Mouse (Mus musculus): ENCODE data around the gene Chrm5. TPM values are rescaled to one million over a fixed set of nuclear protein-coding genes. Genes with fewer than 3 reads are reported as not detected.

Chrm5 gene
- total and polyA plus RNA-seq, 2 experiments, result not detected

- WGBS, result 67% methylated on average over 5 of the region's 5 CpGs
- Histone ChIP-seq H3K4me1 (ENCODE audit: control insufficient read depth, insufficient read depth, low read length) (no peaks in the 10 kb centered on the region), H3K36me3 (ENCODE audit: control insufficient read depth, insufficient read depth, low read length) (no peaks in the 10 kb centered on the region), H3K9ac (ENCODE audit: low read depth, low read length) (no peak overlapping the region), H3K27me3 (ENCODE audit: control insufficient read depth, insufficient read depth, low read length) (no peaks in the 10 kb centered on the region), H3K79me2 (ENCODE audit: control insufficient read depth, insufficient read depth, low read length) (no peaks in the 10 kb centered on the region), H3K27ac (replicated peaks; ENCODE audit: insufficient read depth, low read depth, low read length) (no peak overlapping the region), H3K4me3 (ENCODE audit: insufficient read depth, low read depth, low read length) (no peak overlapping the region)
- no peak for DNase-seq (ENCODE audit: extremely low read depth, low read depth, low spot score)
- TF ChIP-seq CTCF (IDR thresholded peaks at IDR 0.05; ENCODE audit: low read depth, low read length), result no peak
- TF ChIP-seq POLR2A (IDR thresholded peaks at IDR 0.05; ENCODE audit: extremely low read depth, insufficient read depth, low read length), result no peak
Measured at GRCm38 (mm10) chr2:112430403-112430802, 50.2 kb downstream of the Chrm5 start.

GRCm38 (mm10) chr2:112429665-112430064 lies 50.9 kb downstream of the Chrm5 start:
- 71% methylated on average over 4 of the region's 4 CpGs for WGBS
- Histone ChIP-seq H3K27ac (replicated peaks; ENCODE audit: insufficient read depth, low read depth, low read length) (no peak overlapping the region), H3K4me1 (ENCODE audit: control insufficient read depth, insufficient read depth, low read length) (no peaks in the 10 kb centered on the region), H3K9ac (ENCODE audit: low read depth, low read length) (no peak overlapping the region), H3K4me3 (ENCODE audit: insufficient read depth, low read depth, low read length) (no peak overlapping the region), H3K79me2 (ENCODE audit: control insufficient read depth, insufficient read depth, low read length) (no peaks in the 10 kb centered on the region), H3K27me3 (ENCODE audit: control insufficient read depth, insufficient read depth, low read length) (no peaks in the 10 kb centered on the region), H3K36me3 (ENCODE audit: control insufficient read depth, insufficient read depth, low read length) (no peaks in the 10 kb centered on the region)
- DNase-seq (ENCODE audit: extremely low read depth, low read depth, low spot score), result no peak
- TF ChIP-seq CTCF (IDR thresholded peaks at IDR 0.05; ENCODE audit: low read depth, low read length) (no peak), POLR2A (IDR thresholded peaks at IDR 0.05; ENCODE audit: extremely low read depth, insufficient read depth, low read length) (no peak)

Other genes starting within 250 kb of the Chrm5 start
- 0.09 and 0.67 TPM in 2 replicates for gene Lpcat4, start 241.3 kb downstream of the Chrm5 start, total RNA-seq (2014; rRNA removed)
- gene Lpcat4, start 241.3 kb downstream of the Chrm5 start, polyA plus RNA-seq (2012; rRNA removed), result 2.2 and 2.4 TPM in 2 replicates
- not detected in 2 replicates for gene Nutm1, start 221.5 kb downstream of the Chrm5 start, total RNA-seq (2014; rRNA removed)
- not detected in 2 replicates for gene Nutm1, start 221.5 kb downstream of the Chrm5 start, polyA plus RNA-seq (2012; rRNA removed)
- gene Nop10, start 218.8 kb downstream of the Chrm5 start, total RNA-seq (2014; rRNA removed), result 71.2 and 82.6 TPM in 2 replicates
- gene Nop10, start 218.8 kb downstream of the Chrm5 start, polyA plus RNA-seq (2012; rRNA removed), result 61.7 and 67.8 TPM in 2 replicates
- gene Slc12a6, start 214.9 kb downstream of the Chrm5 start, total RNA-seq (2014; rRNA removed), result 12.9 and 14.8 TPM in 2 replicates
- 4.0 and 5.2 TPM in 2 replicates for gene Slc12a6, start 214.9 kb downstream of the Chrm5 start, polyA plus RNA-seq (2012; rRNA removed)
- gene Gm21985, start 214.5 kb downstream of the Chrm5 start, total RNA-seq (2014; rRNA removed), result not detected in 2 replicates
- gene Gm21985, start 214.5 kb downstream of the Chrm5 start, polyA plus RNA-seq (2012; rRNA removed), result not detected in 2 replicates
- 60.2 and 65.5 TPM in 2 replicates for gene Emc4, start 112.7 kb downstream of the Chrm5 start, total RNA-seq (2014; rRNA removed)
- gene Emc4, start 112.7 kb downstream of the Chrm5 start, polyA plus RNA-seq (2012; rRNA removed), result 78.6 and 88.5 TPM in 2 replicates
- 3.6 and 4.2 TPM in 2 replicates for gene Katnbl1, start 101.6 kb downstream of the Chrm5 start, total RNA-seq (2014; rRNA removed)
- gene Katnbl1, start 101.6 kb downstream of the Chrm5 start, polyA plus RNA-seq (2012; rRNA removed), result 0.60 and 0.93 TPM in 2 replicates
- gene Emc7, start 25.8 kb downstream of the Chrm5 start, total RNA-seq (2014; rRNA removed), result 19.9 and 21.9 TPM in 2 replicates
- gene Emc7, start 25.8 kb downstream of the Chrm5 start, polyA plus RNA-seq (2012; rRNA removed), result 8.0 and 9.6 TPM in 2 replicates
- 8.9 and 16.2 TPM in 2 replicates for gene Aven, start 12.2 kb upstream of the Chrm5 start, total RNA-seq (2014; rRNA removed)
- gene Aven, start 12.2 kb upstream of the Chrm5 start, polyA plus RNA-seq (2012; rRNA removed), result 4.5 and 4.6 TPM in 2 replicates